Mouse (Mus musculus): ENCODE measurements at regions not wholly inside any gene's neighbourhood (a gene's known extent, or its start where the extent isn't known, plus 50 kb on each side); places are given as distances from the start of the nearest gene placed in this dataset.

GRCm38 (mm10) chr3:151192092-151192491 is 245.6 kb upstream of the Adgrl4 start:
- no peak for DNase-seq

GRCm38 (mm10) chr3:151210978-151211377 is 226.7 kb upstream of the Adgrl4 start:
- no peak for DNase-seq

DNA sequence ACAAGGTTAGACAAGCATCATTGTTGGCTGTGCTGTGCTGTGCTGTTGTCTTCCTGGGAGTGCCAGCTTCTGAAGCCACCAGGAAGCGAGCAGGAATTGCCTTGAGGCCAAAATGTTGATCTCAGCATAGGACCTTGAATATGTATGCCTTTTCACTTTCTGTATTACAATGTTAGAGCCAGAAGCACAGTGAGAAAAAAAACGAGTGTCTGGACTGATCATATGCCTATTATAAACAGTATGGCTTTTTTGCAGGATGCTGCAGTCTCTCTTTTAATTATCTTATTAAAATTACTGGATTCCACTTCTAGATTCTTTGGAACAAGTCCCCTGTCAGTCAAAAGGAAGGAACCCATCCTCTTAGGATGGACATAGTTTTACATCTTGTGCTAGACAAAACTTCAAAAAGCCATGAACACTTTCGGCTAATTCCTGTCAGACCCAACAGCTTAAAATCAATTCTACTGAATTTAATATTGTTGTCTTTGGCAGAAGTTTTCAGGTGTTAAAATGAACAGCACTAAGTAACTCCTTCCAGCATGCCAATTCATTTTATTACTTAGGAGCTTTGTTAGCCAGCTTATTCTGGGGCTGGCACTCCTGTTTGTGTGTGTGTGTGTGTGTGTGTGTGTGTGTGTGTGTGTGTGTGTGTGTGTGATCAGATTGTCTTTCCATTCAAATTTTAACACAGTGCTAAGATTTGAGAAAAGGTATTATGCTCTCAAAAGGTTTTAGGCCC is 220.8 kb upstream of the Adgrl4 start:
- DNase-seq: no peak

- peak; percentile 8 for DNase-seq
These were observed 215.3 kb upstream of the Adgrl4 start for GRCm38 (mm10) chr3:151222407-151222806.

DNA sequence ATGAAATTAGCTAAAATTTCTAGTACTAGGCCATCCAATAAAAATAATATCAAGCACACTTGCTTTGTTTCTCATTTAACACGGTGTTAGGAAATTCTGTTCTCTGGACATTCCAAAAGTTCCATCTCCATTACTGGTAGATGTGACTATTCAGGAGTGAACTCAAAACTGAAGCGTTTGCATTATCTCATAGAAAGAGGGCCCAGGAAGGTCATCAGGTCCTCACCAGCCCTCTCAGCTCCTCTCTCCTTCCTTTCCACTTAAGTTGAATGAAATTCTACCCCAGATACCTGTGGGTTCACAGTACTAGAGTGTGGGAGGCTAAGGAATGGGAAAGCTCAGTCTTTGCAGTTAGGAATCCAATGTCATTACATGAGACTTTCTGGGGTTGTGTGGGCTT is 185.2 kb upstream of the Adgrl4 start:
- no peak for DNase-seq

DNA sequence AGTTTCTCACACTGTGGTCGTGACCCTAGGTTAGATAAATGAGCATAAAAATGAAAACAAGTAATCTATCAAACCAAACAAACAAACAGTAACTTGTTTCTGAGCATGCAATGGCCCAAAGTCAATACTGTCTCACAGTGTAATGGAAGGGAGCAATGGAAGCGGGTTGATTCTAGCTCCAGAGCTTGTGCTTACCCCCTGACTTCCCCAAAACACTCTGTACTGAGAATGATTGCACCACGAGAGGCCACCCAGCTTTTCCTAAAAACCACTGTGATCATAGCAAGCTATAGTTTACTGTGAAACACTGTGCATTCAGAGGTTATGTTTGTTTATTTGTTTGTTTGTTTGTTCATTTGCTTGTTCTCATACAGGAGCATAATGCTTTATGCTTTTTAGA is 174.9 kb upstream of the Adgrl4 start:
- DNase-seq: no peak

DNA sequence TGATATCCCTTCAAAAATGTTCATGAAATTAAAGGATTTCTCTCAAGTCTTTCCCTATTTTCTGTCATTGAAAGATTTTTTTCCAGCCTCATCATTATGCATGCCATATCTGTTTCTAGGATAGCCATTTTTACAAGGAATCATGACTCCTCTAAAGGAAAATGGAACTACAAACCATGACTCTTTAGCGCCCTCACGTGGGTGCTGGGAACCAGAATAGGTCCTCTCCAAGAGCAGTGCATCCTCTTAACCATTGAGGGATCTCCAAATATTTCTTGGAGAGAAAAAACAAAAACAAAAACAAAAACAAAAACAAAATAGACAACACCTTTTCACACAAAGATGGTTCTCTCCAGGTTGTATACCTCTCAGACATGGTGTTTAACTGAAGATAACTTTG is 172.0 kb upstream of the Adgrl4 start:
- no peak for DNase-seq

- DNase-seq: no peak
These were observed 168.2 kb upstream of the Adgrl4 start for GRCm38 (mm10) chr3:151269514-151269913.

GRCm38 (mm10) chr3:151283829-151284228 is 153.9 kb upstream of the Adgrl4 start:
- DNase-seq: no peak

GRCm38 (mm10) chr3:151293981-151294605 is 143.6 kb upstream of the Adgrl4 start:
- peak; percentile 41 for DNase-seq

DNA sequence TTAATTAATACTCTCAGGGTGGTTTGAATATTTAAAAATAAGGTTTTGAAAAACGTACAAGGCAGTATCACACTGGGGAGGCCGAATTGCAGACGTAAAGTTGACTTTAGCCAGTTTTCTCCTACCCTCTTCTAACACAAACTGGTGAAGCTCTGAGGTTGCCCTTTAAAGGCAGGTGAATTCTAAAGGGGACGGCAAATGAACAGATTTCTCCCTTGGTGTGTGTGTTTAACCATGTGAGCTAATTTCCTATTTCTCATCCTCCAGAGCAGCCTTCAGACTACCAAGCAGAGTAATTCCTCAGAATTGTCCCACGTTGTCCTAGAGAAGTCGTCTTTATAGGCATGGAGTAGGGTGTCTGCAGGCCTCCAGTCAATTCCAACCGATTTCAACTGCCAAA is 143.1 kb upstream of the Adgrl4 start:
- DNase-seq: no peak

GRCm38 (mm10) chr3:151295027-151295426 is 142.7 kb upstream of the Adgrl4 start:
- DNase-seq: peak; percentile 31

GRCm38 (mm10) chr3:151298325-151298724 is 139.4 kb upstream of the Adgrl4 start:
- peak; percentile 76 for DNase-seq

- no peak for DNase-seq
These were observed 132.3 kb upstream of the Adgrl4 start for GRCm38 (mm10) chr3:151305402-151305801.

DNA sequence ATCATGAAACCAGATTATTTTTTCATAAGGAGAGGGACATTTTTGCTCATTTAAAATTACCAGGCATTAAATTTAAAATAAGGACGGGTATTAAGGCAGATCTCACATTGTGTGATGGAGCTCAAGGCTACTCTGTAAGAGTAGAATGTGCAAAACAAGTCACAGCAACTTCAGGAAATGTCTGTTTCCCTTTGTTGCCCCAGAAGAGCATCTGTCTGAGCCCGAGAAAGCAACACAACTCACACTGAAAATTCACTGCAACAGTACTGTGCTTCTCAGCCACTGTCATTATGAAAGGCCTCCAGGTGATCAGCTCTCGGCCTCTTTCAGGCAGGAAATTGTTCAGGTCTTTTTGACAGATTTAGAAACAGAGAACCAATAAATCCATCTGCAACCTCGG is 129.7 kb upstream of the Adgrl4 start:
- DNase-seq: no peak

GRCm38 (mm10) chr3:151323835-151324234 is 113.9 kb upstream of the Adgrl4 start:
- peak; percentile 47 for DNase-seq

GRCm38 (mm10) chr3:151329801-151330200 is 107.9 kb upstream of the Adgrl4 start:
- no peak for DNase-seq

DNA sequence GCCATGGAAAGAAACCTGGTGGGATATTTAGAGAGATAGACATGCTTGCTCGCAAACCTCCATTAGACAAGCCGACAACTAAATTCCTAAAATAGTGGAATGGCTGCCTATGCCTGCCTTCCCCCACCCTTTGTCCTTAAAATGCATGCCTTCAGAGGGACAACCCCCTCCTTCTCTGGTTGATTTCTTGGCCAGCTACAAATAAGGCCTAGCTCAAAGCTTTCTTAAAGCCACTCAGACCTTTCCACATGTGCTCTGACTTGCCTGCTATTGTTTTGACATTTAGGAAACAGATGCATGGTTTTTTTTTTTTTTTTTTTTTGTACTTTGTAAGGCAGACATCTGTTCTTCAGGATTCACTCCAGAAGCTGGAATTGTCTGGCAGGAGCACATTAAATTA is 105.8 kb upstream of the Adgrl4 start:
- DNase-seq: no peak

GRCm38 (mm10) chr3:151332317-151332687 is 105.4 kb upstream of the Adgrl4 start:
- no peak for DNase-seq

- DNase-seq: no peak
These were observed 104.8 kb upstream of the Adgrl4 start for GRCm38 (mm10) chr3:151332688-151333452.

DNA sequence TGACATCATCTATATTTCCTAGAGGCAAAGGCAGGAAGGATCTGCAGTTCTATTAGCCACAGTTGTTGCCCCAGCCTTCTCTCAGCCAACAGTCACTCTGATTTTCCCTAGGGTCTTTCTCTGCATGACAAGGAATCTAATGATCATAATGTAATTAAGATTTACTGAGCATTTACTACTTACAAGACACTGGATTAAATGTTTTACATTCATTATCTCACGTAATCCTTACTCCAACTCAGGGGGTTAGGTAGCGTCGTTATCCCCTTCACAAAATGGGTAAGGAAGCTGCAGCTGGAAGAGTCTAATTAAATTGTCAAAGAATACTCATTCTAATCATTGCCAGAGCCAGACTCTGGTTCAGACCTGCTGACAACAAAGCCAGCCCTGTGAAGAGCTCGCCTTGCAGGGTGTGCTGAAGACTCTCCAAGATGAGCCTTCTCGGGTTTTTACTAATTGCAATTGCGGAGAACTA is 103.8 kb upstream of the Adgrl4 start:
- DNase-seq: no peak

- peak; percentile 3 for DNase-seq
These were observed 86.1 kb upstream of the Adgrl4 start for GRCm38 (mm10) chr3:151351481-151352090.

DNA sequence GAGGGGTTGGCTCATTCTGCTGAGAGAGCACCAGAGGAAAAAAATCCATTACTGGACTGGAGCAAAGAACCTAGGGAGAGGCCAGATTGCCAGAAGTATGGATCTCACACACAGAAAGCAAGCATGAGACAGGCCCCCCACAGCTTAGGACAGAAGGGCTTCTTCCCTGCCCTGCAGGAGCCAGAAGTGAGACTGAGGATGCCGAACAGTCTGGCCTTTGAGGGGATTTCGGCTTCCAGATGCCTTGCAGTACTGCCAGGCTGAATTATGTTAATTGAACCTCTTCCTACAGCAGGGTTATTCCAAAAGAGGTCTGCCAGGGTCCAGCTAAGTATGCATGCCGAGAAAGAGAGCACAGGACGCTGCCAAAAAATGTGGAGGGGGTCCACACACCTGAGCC is 71.4 kb upstream of the Adgrl4 start:
- no peak for DNase-seq

Measured in kidney, adult 9 months (tissue).